Mouse (Mus musculus) kidney, postnatal 0 days (tissue): ENCODE data around the gene Nfkbid. TPM values are rescaled to one million over a fixed set of nuclear protein-coding genes. Genes with fewer than 3 reads are reported as not detected.

Experiments used
- ATAC-seq: fragments of 200-750 bp; cut with Nextera tagmentation; replicated peaks from 2 replicates; pipeline ENCODE4 v1.8.0; 2017; ENCODE audit warnings: low read depth, moderate number of reproducible peaks, moderate TSS enrichment, moderate library complexity; ENCODE audit not compliant: low FRiP score
- DNase-seq: peaks from one replicate; pipeline ENCODE4 v3.0.0-alpha.2; 2016; ENCODE audit warnings: low spot score
- H3K27ac ChIP-seq: fragments of 300-500 bp; sonication (generic); 2 replicates; pipeline ENCODE4 v1.5.1; 2014; ENCODE audit warnings: mild to moderate bottlenecking
- H3K27me3 ChIP-seq: fragments of 300-500 bp; sonication (generic); 2 replicates; pipeline ENCODE4 v1.6.1; 2014; ENCODE audit warnings: low read length, mixed read lengths; ENCODE audit not compliant: insufficient read depth
- H3K36me3 ChIP-seq: fragments of 300-500 bp; sonication (generic); 2 replicates; pipeline ENCODE4 v1.6.1; 2014; ENCODE audit warnings: low read length, mixed read lengths; ENCODE audit not compliant: insufficient read depth
- H3K4me1 ChIP-seq: fragments of 300-500 bp; sonication (generic); replicated peaks from 2 replicates; pipeline ENCODE4 v1.6.1; 2014; ENCODE audit warnings: antibody characterized with exemption, low read length, mixed read lengths; ENCODE audit not compliant: insufficient read depth
- H3K4me2 ChIP-seq: fragments of 300-500 bp; sonication (generic); 2 replicates; pipeline ENCODE4 v1.6.1; 2014; ENCODE audit warnings: mild to moderate bottlenecking, low read length, moderate library complexity, mixed read lengths
- H3K4me3 ChIP-seq: fragments of 300-500 bp; sonication (generic); replicated peaks from 2 replicates; pipeline ENCODE4 v1.5.1; 2014; ENCODE audit warnings: low read depth, low read length
- H3K9ac ChIP-seq: fragments of 300-500 bp; sonication (generic); 2 replicates; pipeline ENCODE4 v1.6.1; 2014; ENCODE audit warnings: low read depth, low read length
- H3K9me3 ChIP-seq: fragments of 300-500 bp; sonication (generic); replicated peaks from 2 replicates; pipeline ENCODE4 v1.6.1; 2016; ENCODE audit warnings: low read length, inconsistent platforms, mixed read lengths
- CTCF ChIP-seq: IDR thresholded peaks from 2 replicates; pipeline ENCODE4 v1.5.1; 2016; ENCODE audit warnings: antibody characterized with exemption, low read depth, mild to moderate bottlenecking, moderate library complexity
- WGBS: fragments of 180-500 bp; shearing (Covaris S2); extraction: QIAGEN DNeasy Blood & Tissue Kit; methylation state at CpG from one replicate; pipeline ENCODE4 v1.1.7; 2014; 5-methylcytosine and 5-hydroxymethylcytosine counted together
- polyA plus RNA-seq: library from polyadenylated mRNA; unstranded; fragments of >200 nt; fragmentation: Nextera tagmentation; extraction: Ambion mirVana; gene quantifications from 2 replicates; pipeline ENCODE4 v1.2.1, GENCODE M21; 2015

Nfkbid gene
- polyA plus RNA-seq, 1 experiment from 2014 or later: 1.1 TPM

DNA sequence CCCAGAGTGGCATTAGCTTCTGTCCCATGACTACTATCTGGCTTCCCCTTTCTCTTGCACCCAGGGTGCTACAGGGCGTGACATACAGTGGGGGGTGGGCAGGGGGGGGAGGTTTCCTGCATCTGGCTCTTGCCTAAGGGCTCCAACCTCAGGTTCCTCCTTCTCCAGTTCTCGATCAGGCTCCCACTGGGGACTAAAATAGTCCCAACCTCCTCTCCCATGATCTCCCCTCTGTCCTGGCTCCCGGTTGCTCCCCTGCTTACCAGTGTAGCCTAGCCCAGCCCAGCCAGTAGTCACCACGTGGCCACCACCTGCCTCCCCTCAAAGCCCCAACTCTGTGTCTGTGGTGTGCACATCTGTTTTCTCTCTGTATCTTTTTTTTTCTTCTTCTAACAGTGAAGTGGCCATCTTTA lies 8.8 kb upstream of the Nfkbid start:
- Histone ChIP-seq H3K4me2 (no peak overlapping the region), H3K27ac (no peak overlapping the region), H3K36me3 (no peaks in the 10 kb centered on the region), H3K4me3 (no peak overlapping the region), H3K9me3 (no peaks in the 10 kb centered on the region), H3K4me1 (no peaks in the 10 kb centered on the region), H3K27me3 (no peaks in the 10 kb centered on the region), H3K9ac (no peak overlapping the region)
- 53% methylated on average over 4 of the region's 4 CpGs for WGBS
- no peak for TF ChIP-seq CTCF
- DNase-seq (no peak), ATAC-seq (no peak)

DNA sequence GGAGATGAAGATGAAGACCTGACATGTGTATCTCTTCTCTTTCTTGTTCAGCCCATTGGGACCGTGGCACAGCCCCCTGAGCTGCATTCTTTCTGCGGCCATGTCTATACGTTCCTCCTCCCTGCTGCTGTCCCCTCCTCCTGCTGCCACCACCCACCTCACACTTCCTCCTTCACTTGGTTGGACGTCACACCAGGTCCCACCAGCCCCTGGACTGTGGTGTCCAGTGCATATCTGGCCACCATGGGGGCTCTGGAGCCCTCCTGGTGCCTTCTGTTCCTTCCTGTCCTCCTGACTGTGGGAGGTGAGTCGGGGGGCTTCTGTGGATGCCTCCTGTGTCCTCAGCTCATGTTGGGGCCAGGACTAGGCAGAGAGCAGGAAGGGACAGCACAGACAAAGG lies 7.9 kb upstream of the Nfkbid start, which contains the start of gene Tyrobp:
Tyrobp (plus strand) TSS at position 165 of the 400 bp plus-strand sequence.
- H3K9ac ChIP-seq: no peak within 1 kb of the TSS
- no peaks in the 10 kb centered on the region for H3K4me1 ChIP-seq
- DNase-seq (no peak), ATAC-seq (no peak)
- no peak within 1 kb of the TSS for H3K4me2 ChIP-seq
- H3K4me3 ChIP-seq: no peak within 1 kb of the TSS
- 56% methylated on average over 5 of the region's 5 CpGs for WGBS
- no peaks in the 10 kb centered on the region; the same call in 1 of the 2 replicates for H3K9me3 ChIP-seq
- H3K27ac ChIP-seq: no peak within 1 kb of the TSS
- no peaks in the 10 kb centered on the region for H3K27me3 ChIP-seq
- no peaks in the 10 kb centered on the region for H3K36me3 ChIP-seq
- TF ChIP-seq CTCF: no peak

- ATAC-seq (no peak), DNase-seq (no peak)
- no peak overlapping the region for H3K4me2 ChIP-seq
- H3K9ac ChIP-seq: no peak overlapping the region
- 76% methylated on average over 9 of the region's 9 CpGs for WGBS
- H3K36me3 ChIP-seq: no peaks in the 10 kb centered on the region
- H3K4me1 ChIP-seq: 0 out of 2 replicates have a peak, but pooled peaks cover 6% of the 10 kb centered on the region
- H3K4me3 ChIP-seq: no peak overlapping the region
- no peak overlapping the region for H3K27ac ChIP-seq
- no peaks in the 10 kb centered on the region; the same call in 1 of the 2 replicates for H3K9me3 ChIP-seq
- H3K27me3 ChIP-seq: no peaks in the 10 kb centered on the region
- no peak for TF ChIP-seq CTCF
Measured at GRCm38 (mm10) chr7:30417856-30418255, 3.7 kb upstream of the Nfkbid start.

DNA sequence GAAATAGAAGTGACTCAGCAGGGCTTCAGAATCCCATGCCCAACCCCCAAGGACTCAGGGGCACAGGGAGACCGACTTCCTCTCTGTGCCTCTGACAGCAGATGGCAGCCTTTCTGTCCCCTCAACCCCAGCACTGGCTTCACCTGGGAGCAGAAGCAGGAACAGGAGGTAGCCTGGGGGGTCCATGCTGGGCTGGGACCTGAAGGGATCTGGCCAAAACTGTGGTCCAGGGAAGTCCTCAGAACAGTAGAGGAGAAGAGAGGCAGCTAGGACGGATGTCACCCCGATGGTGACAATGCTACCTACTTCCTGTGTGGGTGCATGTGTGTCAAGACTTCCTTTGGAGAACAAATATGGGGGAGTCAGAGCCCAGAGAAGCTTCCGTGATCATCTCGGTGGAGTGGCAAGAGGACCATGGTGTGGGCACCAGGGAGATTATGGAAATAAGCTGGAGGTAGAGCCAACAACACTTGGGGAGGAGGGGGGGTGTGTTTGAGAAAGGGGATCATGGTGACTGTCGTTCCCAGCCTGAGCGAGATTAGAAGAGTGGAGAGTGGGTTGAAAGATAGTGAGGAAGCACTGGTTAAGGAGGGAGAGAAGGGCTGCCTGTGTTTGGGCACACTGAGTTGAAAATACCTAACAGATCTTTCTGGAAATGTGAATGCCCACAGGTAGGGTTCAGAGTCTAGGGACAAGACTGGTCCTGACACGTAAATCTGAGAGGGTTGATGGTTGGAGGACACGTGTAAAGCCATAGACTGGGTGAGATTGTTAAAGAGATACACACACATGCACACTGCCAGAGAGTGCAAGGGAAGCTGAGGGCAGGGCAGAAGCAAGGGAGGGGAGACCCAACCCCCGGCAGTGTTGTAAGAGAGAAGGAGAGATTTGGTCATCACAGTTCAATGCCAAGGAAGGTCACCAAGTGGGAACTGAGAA lies 1.7 kb upstream of the Nfkbid start, which contains the start of gene Hcst:
Hcst (minus strand) TSS at position 294 of the 939 bp plus-strand sequence.
- no peak for ATAC-seq
- no peak within 1 kb of the TSS for H3K4me2 ChIP-seq
- TF ChIP-seq CTCF: no peak
- H3K36me3 ChIP-seq: no peaks in the 10 kb centered on the region
- H3K4me3 ChIP-seq: no peak within 1 kb of the TSS
- 63% methylated on average over 10 of the region's 10 CpGs for WGBS
- no peaks in the 10 kb centered on the region for H3K27me3 ChIP-seq
- DNase-seq: no peak
- no peak within 1 kb of the TSS for H3K9ac ChIP-seq
- H3K4me1 ChIP-seq: 0 out of 2 replicates have a peak, but pooled peaks cover 6% of the 10 kb centered on the region
- H3K27ac ChIP-seq: no peak within 1 kb of the TSS
- H3K9me3 ChIP-seq: no peaks in the 10 kb centered on the region; the same call in 1 of the 2 replicates

DNA sequence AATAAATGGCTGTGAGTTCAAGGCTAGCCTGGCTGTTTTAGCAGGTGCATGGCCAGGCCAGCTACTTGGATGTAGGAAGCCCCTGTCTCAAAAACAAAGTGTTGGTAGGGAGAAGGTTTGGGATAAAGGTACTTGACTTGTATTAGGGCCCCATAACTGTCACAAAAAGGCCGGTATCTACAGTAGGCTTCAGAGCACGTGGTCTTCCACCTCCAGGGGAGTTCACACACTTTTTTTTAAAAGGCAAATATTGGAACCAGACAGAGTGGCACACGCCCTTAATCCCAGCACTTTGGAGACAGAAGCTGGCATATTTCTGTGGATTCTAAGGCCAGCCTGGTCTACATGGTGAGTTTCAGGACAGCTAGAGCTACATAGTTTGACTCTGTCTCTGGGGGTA lies 859 bp upstream of the Nfkbid start:
- no peak for ATAC-seq
- 0 out of 2 replicates have a peak, but pooled peaks cover 6% of the 10 kb centered on the region for H3K4me1 ChIP-seq
- 87% methylated on average over 3 of the region's 3 CpGs for WGBS

GRCm38 (mm10) chr7:30421890-30422435 lies 431 bp downstream of the Nfkbid start:
- peak overlapping the region; percentile 42 for H3K4me3 ChIP-seq
- WGBS: 0% methylated on average over 45 of the region's 45 CpGs

More for the DNA sequence above, 859 bp upstream of the Nfkbid start:
- Histone ChIP-seq H3K36me3 (no peaks in the 10 kb centered on the region), H3K4me3 (no peak overlapping the region), H3K4me2 (no peak overlapping the region), H3K27ac (no peak overlapping the region), H3K9me3 (no peaks in the 10 kb centered on the region; the same call in 1 of the 2 replicates), H3K27me3 (no peaks in the 10 kb centered on the region), H3K9ac (no peak overlapping the region)
- TF ChIP-seq CTCF: no peak
- no peak for DNase-seq

More at GRCm38 (mm10) chr7:30421890-30422435, 431 bp downstream of the Nfkbid start:
- H3K36me3 ChIP-seq: no peaks in the 10 kb centered on the region
- H3K27ac ChIP-seq: peak overlapping the region; percentile 68
- ATAC-seq (peak; percentile 79), DNase-seq (peak; percentile 75)
- no peak for TF ChIP-seq CTCF
- peak overlapping the region; percentile 78 for H3K4me2 ChIP-seq
- H3K4me1 ChIP-seq: 0 out of 2 replicates have a peak, but pooled peaks cover 6% of the 10 kb centered on the region
- H3K9ac ChIP-seq: peak overlapping the region; percentile 46; the same call in 1 of the 2 replicates
- no peaks in the 10 kb centered on the region; the same call in 1 of the 2 replicates for H3K9me3 ChIP-seq
- H3K27me3 ChIP-seq: no peaks in the 10 kb centered on the region
